Mouse (Mus musculus): ENCODE results near the gene Bco2. TPM values are rescaled to one million over a fixed set of nuclear protein-coding genes. Genes with fewer than 3 reads are reported as not detected.

Bco2 gene
- total RNA-seq, 4 experiments from 2014 or later = 4.1 to 4.8 (median 4.4) TPM

DNA sequence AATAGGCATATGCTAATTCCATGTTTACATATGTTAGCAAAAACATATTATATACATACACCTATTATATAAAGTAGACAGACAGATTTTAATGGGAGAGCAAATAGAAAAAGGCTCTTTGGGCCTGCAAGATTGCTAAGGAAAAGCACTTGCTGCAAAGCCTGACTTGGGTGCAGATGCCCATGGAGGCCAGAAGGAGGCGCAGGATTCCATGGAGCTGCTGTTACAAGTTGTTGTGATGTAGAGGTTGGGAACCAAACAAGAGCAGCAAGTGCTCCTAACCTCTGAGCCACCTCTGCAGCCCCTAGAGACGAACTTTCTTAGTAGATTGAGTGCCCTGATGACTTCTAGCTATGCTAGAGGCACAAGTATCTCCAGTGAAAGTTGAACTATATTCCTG is 36.2 kb downstream of the Bco2 start:
- no peak for DNase-seq (ENCODE audit: low spot score in 2 of 2)

DNA sequence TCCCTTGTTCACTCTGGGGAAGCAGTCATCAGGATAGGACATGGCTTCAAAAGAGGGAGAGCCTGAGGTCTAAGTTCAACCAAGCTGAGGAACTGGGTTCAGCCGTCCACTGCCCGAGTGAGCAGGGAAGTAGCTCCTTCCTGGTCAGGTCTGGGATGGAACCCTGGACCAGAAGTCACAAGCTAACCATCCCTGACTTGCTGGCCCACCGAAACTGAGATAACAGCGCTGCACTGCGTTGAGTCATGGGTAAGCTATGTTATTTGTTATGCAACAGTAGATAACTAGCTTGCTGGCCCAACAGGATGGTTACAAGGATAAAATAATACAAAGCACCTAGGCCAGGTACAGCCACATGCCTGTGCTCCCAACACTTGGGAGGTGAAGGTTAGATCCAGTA is 39.5 kb downstream of the Bco2 start:
- DNase-seq (ENCODE audit: low spot score in 2 of 2) = no peak

DNA sequence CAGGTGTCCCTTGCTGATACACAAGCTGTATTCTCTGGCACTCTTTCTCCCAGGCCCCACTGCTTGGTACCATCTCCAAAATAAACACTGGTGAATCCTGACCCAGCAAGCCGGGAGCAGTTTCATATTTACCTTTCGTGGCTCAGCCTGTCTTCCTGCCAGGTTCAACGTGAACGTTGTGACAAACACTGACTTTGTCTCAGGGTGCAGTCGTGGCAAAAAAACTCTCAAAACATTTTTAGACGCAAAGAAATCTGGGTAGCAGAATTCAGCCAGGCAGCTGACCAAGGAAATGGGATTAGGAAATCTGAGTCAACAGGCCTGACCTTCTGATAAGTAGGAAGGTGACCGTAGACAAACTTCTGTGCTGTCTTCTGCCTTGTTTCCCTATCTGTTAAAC is 47.4 kb downstream of the Bco2 start:
- no peak for DNase-seq (ENCODE audit: low spot score in 2 of 2)

DNA sequence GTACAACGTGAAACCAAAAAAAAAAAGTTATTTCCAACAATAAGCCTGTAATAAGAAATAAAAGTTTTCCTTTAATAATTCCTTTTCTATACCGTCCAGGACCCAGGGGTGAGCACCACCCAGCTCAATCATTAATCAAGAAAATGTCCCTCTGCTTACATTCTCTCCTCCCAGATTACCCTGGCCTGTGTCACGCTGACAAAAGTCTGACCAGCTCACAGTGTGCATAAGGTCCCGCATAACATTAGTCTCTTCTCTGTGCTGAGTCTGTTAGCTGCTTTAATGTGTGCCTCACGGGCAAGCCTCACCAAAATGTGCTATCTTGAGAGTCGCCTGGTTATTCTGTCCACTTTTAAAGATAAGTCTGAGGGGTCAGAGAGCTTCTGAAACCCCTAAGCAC is 49.6 kb downstream of the Bco2 start:
- no peak for DNase-seq (ENCODE audit: low spot score in 2 of 2)

DNA sequence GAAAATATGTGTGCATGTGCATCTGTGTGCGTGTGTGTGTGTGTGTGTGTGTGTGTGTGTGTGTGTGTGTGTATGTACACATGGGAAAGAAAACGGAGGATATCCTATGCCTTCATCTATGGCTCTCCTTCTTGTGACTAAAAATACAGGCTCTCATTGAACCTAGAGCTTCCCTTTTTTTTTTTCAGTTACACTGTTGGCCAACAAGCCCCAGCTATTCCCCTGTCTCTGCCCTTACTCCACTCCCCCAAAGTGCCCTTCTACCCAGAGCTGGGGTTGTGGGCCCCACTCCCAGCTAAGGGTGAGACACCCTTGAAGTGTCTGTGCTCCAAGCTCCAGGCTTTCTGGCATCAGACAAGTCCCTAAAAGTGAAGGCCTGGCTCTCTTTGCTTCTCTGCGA is 52.0 kb downstream of the Bco2 start:
- DNase-seq (ENCODE audit: low spot score in 2 of 2) = no peak

DNA sequence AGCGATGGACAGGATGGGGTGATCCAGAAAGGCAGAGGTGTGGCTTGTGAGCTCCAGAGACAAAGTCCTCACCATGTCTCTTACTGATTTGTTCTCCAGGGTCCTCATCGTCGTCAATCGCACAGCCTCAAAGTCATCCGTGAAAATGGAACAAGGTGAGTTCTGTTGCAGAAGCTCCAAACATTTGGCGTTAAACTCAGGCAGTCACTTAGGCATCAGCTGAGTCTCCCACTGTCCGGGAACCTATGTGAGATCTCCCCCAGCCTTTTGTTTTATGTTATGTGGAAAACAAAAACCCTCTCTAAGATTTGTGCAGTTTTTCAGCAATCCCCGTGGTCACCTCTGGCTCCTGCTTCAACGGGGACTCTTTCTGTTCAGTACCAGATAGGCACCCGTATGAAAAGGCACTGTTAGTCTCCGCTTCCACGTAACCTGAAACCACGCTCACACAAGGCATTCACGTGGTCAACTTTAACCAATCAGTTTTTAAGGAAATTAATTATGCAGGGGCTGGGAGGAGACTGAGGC is 53.9 kb downstream of the Bco2 start:
- no peak for DNase-seq (ENCODE audit: low spot score in 2 of 2)

DNA sequence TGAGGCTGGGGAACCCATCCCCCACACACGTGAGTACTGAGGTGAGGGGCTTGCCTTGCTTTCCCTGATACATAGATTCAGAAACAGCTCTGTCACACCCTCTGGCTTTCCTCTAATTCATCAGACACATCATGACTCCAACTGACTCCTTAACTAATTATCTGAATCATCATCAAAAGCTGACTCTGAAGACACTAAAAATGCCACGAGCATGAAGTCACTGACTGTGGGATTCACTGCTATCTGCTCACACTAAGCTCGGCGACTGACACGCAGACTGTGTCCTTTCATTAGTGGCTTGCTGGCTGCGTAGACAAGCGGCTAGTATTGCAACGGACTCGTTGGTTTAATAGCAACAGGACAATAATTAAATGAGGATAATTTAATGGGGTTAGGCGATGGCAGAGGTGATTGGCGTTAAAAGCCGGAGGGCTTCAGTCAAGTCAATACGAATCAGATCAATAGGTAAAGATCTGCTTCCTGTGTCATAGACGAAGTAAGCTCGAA is 54.5 kb downstream of the Bco2 start:
- DNase-seq (ENCODE audit: low spot score in 2 of 2) = no peak

DNA sequence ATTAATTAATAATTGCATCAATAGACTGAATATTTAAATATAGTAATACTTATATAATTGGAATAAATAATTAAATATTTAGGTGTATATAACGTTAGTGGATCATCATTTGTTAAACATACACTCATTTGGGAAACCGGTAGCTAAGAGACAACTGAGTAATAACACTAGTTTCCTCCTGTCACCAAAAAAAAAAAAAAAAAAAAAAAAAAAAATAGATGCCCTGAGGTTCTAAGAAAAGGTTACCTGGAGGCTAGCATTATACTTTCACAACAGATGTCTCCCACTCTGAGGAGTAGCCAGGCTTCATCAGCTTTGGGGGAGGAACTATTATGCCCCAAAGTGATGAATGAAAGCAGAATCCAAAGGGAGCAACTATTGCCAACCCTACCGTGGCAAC is 55.2 kb downstream of the Bco2 start:
- no peak for DNase-seq (ENCODE audit: low spot score in 2 of 2)

DNA sequence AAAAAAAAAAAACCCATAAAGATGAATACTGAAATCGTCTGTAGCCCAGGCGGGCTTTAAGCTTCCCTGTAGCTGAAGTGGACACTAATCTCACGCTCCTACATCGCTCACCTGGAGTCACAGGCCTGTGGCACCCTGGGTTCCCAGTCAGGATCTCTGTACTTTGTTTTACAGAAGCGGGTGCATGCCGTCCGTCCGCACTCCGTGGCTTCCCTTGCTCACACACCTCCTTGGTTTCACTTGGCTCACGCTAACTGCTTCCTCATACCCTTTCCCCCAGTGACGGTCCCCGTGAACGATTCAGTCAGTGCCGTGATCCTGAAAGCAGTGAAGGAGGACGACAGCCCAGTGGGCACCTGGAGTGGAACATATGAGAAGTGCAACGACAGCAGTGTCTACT is 56.2 kb downstream of the Bco2 start:
- no peak for DNase-seq (ENCODE audit: low spot score in 2 of 2)

DNA sequence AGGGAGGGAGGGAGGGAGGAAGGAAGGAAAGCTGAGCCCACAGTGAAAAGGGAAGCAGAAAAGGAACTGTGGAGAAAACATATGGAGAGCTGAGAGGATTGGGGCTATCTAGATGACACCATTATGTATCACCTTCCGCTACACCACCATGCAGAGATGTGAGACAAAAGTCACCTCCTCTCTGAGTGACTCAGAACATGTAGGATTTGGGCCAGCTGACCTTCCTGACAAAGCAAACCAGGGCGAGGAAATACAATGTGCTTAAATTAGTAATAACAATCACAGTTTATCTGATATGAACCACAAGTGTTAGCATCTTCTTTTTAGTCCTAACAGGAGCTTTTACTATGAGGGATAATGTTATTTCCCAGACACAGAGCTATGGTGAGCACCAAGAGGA is 57.4 kb downstream of the Bco2 start:
- no peak for DNase-seq (ENCODE audit: low spot score in 2 of 2)

DNA sequence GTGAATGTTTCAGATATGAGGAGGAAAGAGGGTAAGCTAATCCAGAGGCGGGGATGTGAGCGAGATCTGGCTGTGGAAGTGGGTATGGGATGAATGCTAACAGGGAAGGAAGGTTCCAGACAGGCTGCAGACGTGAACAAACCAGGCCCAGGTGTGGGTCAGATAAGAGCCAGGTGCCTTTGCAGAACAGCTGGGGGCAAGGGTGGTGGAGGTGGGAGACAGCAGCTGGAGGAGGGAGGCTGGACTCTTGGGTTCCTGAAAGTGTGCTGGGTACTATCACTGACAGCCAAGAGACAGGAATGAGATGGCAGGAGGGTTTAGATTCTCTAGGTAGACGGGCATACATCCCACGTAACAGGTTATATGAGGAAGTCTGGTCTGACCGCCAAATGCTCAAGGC is 57.9 kb downstream of the Bco2 start:
- no peak for DNase-seq (ENCODE audit: low spot score in 2 of 2)

DNA sequence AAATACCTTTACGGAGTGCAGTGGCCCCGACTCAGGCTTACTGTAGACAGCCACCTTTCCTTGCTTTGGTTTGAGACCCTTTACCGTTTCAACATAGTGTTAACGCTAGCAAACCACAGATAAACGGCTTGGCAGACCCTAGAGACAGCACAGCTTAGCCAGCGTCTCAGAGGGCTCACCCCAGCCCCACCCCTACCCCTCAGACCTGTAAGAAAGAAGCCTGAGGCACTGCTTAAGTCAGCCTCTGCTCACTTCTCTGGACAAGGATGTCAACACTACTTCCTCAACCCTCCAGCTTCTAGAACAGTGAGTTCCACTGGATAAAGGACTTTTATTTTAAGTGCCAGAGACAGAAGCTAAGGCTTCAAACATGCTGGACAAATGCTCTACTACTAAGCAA is 58.4 kb downstream of the Bco2 start:
- no peak for DNase-seq (ENCODE audit: low spot score in 2 of 2)

DNA sequence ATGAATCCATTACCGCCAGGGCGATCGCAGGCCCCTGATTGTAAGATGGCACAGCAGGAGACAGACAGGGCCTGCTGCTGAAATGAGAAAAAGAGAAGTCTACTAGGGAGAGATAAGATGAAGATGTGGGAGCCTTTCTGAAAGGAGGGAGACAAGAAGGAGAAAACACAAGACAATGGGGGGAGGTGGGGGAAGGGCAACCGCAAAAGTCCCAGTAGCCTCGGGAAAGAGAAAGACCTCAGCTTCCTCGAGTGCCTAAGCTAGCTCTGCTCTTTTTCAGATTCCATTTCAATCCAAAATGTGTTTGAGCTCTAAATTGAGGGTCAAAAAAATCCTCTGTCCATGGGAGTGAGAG is 58.9 kb downstream of the Bco2 start:
- DNase-seq (ENCODE audit: low spot score in 2 of 2) = no peak

DNA sequence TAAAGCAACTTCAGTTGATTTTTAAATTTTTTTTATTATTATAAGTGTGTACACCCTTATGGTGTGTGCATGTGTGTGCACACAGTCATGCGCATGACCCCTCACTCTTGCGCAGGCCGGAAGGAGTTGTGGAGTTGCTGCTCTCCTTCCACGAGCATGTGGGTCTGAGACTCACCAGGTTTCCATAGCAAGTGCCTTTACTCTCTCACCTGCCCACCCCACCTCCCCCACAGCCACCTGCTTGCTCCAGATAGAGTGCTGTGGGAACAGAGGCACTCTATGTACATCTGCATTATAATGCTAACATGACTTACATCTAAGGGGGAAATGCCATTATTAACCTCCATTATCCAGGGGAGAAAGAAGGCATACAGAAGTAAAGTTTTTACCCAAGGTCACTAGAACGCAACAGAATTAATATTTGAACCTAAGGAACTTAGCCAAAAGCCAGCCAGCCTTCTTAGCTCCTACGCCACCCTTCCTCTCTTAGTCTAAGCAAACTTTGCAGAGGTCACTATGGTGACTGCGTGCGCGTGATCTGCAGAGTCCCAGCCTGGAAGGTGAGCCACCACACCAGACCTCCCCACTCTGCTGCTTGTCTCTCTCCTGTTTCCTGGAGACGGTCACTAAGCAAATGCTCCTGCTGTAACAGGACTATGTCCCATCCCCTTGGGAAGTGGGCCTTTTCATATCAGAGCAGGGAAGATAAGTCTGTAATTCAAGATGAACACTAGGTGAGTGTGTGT is 59.4 kb downstream of the Bco2 start:
- no peak for DNase-seq (ENCODE audit: low spot score in 2 of 2)

DNA sequence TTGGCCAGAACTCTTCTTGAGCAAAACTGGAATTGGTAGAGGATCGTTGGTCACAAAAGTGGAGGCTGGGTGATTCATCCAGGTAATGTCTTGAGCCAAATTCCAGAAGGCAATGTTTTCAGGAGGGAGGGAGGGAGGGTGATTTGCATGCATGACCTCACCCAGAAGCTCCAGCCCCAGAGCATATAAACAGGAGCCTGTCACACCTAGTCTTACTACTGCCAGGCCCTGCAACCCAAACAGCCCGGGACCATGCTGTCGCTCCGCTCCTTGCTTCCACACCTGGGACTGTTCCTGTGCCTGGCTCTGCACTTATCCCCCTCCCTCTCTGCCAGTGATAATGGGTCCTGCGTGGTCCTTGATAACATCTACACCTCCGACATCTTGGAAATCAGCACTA is 60.7 kb downstream of the Bco2 start, which contains the start of gene Plet1:
TSS of gene Plet1 (plus strand) at position 215 of the 400 bp plus-strand sequence.
- DNase-seq (ENCODE audit: low spot score in 2 of 2) = no peak

DNA sequence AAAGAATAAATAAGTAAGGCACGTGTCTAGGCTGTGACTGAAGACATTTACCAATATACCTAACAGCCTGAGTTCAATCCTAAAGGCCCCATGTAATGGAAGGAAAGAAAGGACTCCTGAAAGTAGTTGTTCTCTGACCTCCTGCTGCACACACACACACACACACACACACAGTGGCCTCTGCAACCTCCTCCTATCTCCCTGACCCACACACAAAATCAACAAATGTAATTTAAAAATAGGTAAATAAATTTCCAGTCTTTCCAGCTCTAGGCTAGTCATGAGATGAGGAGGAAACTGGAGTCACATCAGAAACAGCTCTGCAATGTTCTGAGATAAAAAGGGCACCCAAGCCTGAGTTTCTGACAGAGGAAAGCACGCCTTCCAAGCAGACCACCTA is 61.2 kb downstream of the Bco2 start:
- no peak for DNase-seq (ENCODE audit: low spot score in 2 of 2)

DNA sequence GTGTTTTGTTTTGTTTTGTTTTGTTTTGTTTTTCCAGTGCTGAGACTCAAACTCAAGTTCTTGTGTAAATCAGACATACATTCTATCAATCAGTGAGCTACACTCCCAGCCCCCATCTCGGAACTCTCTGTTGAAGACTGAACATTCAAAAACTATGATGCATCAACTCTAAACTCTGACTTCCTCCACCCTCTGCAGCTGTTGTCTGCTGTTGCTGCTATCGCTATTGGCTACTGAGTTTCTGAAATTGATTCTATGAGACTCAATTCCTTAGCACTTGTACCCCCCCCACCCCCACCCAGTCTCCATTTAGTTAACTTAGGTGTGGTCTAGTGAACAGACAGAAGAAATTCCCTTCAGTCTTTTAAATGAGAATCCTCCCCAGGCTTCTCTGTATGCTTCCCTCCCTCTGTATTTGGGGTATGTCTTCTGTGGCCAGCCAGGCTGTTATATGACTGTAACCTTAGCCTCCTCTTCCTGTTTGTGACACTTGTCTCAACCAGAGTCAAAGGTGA is 63.4 kb downstream of the Bco2 start:
- DNase-seq (ENCODE audit: low spot score in 2 of 2) = no peak

DNA sequence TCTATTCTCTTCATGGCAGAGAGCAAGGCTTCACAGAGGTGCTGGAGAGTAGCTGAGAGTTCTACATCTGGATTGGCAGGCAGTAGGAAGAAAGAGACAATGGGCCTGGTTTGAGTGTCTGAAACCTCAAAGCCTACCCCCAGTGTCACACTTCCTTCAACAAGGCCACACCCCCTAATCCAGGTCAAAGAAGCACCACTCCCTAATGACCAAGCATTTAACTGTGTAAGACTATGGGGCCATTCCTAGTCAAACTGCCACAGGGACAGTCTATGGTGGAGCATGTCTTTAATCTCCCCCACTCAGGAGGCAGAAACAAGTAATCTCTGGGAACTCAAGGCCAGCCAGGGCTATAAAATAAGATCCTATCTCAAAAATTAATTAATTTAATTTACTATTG is 64.1 kb downstream of the Bco2 start:
- no peak for DNase-seq (ENCODE audit: low spot score in 2 of 2)

DNA sequence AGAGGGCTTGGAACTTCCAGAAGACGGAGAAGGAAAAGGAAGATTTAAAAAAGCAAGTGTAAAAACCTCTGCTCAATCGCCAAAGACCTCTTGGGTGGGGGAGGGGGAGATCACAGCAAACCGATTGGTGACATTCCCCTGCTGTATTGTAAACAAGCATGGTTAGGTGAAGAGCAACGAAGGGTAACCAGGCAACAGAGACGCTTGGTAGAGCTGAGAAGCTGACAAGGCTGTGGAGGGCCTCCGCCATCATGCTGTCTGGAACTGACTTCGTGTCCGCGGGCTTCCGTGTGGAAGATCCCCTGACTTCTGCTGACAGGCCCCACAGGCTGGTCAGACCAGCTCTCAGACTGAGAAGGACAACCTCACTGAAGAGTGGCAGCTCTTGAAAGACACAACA is 69.5 kb downstream of the Bco2 start:
- no peak for DNase-seq (ENCODE audit: low spot score in 2 of 2)
